Mouse (Mus musculus) intestine, embryonic 16.5 days (tissue): Measurements from ENCODE around the gene Olfr702. TPM values are rescaled to one million over a fixed set of nuclear protein-coding genes. Genes with fewer than 3 reads are reported as not detected.

Experiments used
- ATAC-seq: fragments of 200-750 bp; cut with Nextera tagmentation; 2 replicates; pipeline ENCODE4 v1.8.0; 2017; ENCODE audit warnings: moderate TSS enrichment, moderate library complexity
- H3K27ac ChIP-seq: fragments of 300-500 bp; sonication (generic); 2 replicates; pipeline ENCODE4 v1.5.1; 2014; ENCODE audit warnings: mild to moderate bottlenecking, low read length
- H3K27me3 ChIP-seq: fragments of 300-500 bp; sonication (generic); replicated peaks from 2 replicates; pipeline ENCODE4 v1.6.1; 2014; ENCODE audit warnings: low read length, control low read depth, mixed read lengths; ENCODE audit not compliant: control insufficient read depth, insufficient read depth
- H3K36me3 ChIP-seq: fragments of 300-500 bp; sonication (generic); 2 replicates; pipeline ENCODE4 v1.6.1; 2014; ENCODE audit warnings: low read length, control low read depth; ENCODE audit not compliant: control insufficient read depth, insufficient read depth
- H3K4me1 ChIP-seq: fragments of 300-500 bp; sonication (generic); 2 replicates; pipeline ENCODE4 v1.6.1; 2014; ENCODE audit warnings: low read length, control low read depth, mixed read lengths; ENCODE audit not compliant: control insufficient read depth, insufficient read depth
- H3K4me2 ChIP-seq: fragments of 300-500 bp; sonication (generic); 2 replicates; pipeline ENCODE4 v1.6.1; 2014; ENCODE audit warnings: low read depth, low read length, control low read depth
- H3K4me3 ChIP-seq: fragments of 300-500 bp; sonication (generic); 2 replicates; pipeline ENCODE4 v1.5.1; 2014; ENCODE audit warnings: mild to moderate bottlenecking, low read length
- H3K9ac ChIP-seq: fragments of 300-500 bp; sonication (generic); 2 replicates; pipeline ENCODE4 v1.6.1; 2014; ENCODE audit warnings: low read depth, low read length
- H3K9me3 ChIP-seq: fragments of 300-500 bp; sonication (generic); 2 replicates; pipeline ENCODE4 v1.6.1; 2016; ENCODE audit warnings: low read length, control low read depth; ENCODE audit not compliant: control insufficient read depth
- WGBS: fragments of 180-500 bp; shearing (Covaris S2); extraction: QIAGEN DNeasy Blood & Tissue Kit; methylation state at CpG from one replicate; pipeline ENCODE4 v1.1.7; 2014; 5-methylcytosine and 5-hydroxymethylcytosine counted together
- polyA plus RNA-seq: library from polyadenylated mRNA; unstranded; fragments of >200 nt; fragmentation: Nextera tagmentation; extraction: Ambion mirVana; gene quantifications from 2 replicates; pipeline ENCODE4 v1.2.1, GENCODE M21; 2015

Olfr702 gene
- polyA plus RNA-seq = not detected in 2 replicates

- Histone ChIP-seq H3K9ac (no peak within 1 kb of the TSS), H3K4me1 (no peaks in the 10 kb centered on the region), H3K4me3 (no peak within 1 kb of the TSS), H3K36me3 (no peaks in the 10 kb centered on the region), H3K4me2 (no peak within 1 kb of the TSS), H3K27ac (no peak within 1 kb of the TSS), H3K27me3 (no peaks in the 10 kb centered on the region), H3K9me3 (no peaks in the 10 kb centered on the region)
- no peak for ATAC-seq
Observed at GRCm38 (mm10) chr7:106833793-106834192, at the start of gene Olfr702. Gene Olfr702 (minus strand): TSS chr7:106833893.

GRCm38 (mm10) chr7:106876791-106877190, 43.1 kb upstream of the Olfr702 start, which contains the start of gene Olfr705:
Gene Olfr705 (minus strand): TSS chr7:106876891.
- Histone ChIP-seq H3K4me1 (no peaks in the 10 kb centered on the region), H3K27me3 (no peaks in the 10 kb centered on the region), H3K27ac (no peak within 1 kb of the TSS), H3K4me3 (no peak within 1 kb of the TSS), H3K9ac (no peak within 1 kb of the TSS), H3K36me3 (no peaks in the 10 kb centered on the region), H3K4me2 (no peak within 1 kb of the TSS), H3K9me3 (no peaks in the 10 kb centered on the region)
- ATAC-seq = no peak
- 81% methylated on average over 3 of the region's 3 CpGs for WGBS

DNA sequence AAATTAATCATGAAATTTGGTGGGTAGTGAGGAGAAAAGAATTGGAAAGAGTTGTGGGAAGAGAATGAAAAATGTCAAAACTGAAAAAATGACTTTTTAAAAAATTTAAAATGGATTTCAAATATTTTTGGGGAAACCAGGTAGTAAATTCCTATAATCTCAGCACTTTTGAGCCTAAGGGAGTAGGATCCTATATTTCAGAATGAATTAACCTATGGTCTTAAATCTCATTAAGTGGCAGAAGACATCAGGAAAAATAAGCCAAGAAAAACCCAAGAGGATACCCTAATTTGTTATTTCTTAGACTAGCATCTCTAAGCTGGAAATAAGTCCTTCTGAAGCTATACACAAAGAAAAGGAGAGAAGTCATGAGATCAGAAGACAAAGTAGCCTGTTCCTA, 29.2 kb upstream of the Olfr702 start, which contains the start of gene Olfr704:
Gene Olfr704, plus strand, starts transcription at position 301 of the 400 bp plus-strand sequence.
- H3K27me3 ChIP-seq = no peaks in the 10 kb centered on the region
- no peaks in the 10 kb centered on the region for H3K4me1 ChIP-seq
- no peaks in the 10 kb centered on the region for H3K9me3 ChIP-seq
- H3K4me3 ChIP-seq = no peak within 1 kb of the TSS
- no peak for ATAC-seq
- no peak within 1 kb of the TSS for H3K9ac ChIP-seq
- H3K27ac ChIP-seq = no peak within 1 kb of the TSS
- no peaks in the 10 kb centered on the region for H3K36me3 ChIP-seq
- no peak within 1 kb of the TSS for H3K4me2 ChIP-seq

DNA sequence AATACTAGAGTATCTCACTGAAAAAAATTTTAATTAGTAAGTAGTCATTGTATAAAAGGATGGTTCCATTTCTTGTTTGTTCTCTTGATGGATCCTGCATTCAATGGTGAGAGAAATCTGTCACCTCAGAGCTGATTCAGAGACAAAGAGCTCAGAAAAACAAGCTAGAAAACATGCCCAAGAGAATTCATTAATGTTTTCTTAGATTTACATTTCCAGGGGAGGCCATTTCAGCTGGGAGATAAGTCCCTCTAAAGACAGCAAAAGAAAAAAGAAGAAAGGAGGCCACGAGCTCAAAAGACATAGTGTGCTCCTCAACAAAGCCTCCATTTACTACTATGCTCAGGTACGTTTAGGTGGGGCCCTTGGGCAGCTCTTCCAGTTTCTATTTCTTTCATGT, 9.4 kb upstream of the Olfr702 start, which contains the start of gene Olfr703:
Gene Olfr703, plus strand, starts transcription at position 301 of the 400 bp plus-strand sequence.
- Histone ChIP-seq H3K9me3 (no peaks in the 10 kb centered on the region), H3K4me3 (no peak within 1 kb of the TSS), H3K4me1 (no peaks in the 10 kb centered on the region), H3K36me3 (no peaks in the 10 kb centered on the region), H3K9ac (no peak within 1 kb of the TSS), H3K27me3 (no peaks in the 10 kb centered on the region), H3K27ac (no peak within 1 kb of the TSS), H3K4me2 (no peak within 1 kb of the TSS)
- ATAC-seq = no peak
- 62% methylated on average over 2 of the region's 2 CpGs for WGBS

DNA sequence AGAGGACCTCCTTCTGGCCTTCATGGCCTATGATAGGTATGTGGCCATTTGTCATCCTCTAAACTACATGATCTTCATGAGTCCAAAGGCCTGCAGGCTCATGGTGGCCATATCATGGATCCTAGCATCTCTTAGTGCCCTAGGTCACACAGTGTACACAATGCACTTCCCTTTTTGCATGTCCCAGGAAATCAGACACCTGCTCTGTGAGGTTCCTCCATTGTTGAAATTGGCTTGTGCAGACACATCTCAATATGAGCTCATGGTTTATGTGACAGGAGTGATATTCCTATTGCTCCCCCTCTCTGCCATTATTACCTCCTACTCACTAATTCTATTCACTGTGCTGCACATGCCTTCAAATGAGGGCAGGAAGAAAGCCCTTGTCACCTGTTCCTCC, 15.3 kb downstream of the Olfr702 start:
- Histone ChIP-seq H3K27ac (no peak overlapping the region), H3K27me3 (no peaks in the 10 kb centered on the region), H3K4me2 (no peak overlapping the region), H3K9ac (no peak overlapping the region), H3K36me3 (no peaks in the 10 kb centered on the region), H3K4me3 (no peak overlapping the region), H3K4me1 (no peaks in the 10 kb centered on the region), H3K9me3 (no peaks in the 10 kb centered on the region)
- no peak for ATAC-seq

DNA sequence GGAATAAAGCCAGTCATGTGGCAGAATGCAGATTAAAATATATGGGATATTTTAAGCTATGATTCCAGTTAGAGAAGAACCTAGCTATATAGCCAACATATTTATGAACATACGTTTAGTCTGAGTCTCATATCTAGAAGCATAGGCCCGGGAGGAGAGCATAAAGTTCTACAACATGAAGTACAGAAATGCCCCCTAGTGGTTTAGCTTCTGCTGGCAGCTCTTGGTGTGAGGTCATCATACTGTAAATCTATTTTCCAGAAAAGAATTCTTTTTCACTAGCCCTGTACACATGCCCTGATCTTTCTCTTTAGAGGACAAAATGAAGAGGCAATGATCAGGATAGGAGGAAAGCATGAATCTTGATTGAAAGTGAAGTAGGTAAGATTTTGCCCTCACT, 17.9 kb downstream of the Olfr702 start:
- Histone ChIP-seq H3K9me3 (no peaks in the 10 kb centered on the region), H3K4me2 (no peak overlapping the region), H3K9ac (no peak overlapping the region), H3K4me3 (no peak overlapping the region), H3K36me3 (no peaks in the 10 kb centered on the region), H3K4me1 (no peaks in the 10 kb centered on the region), H3K27ac (no peak overlapping the region), H3K27me3 (no peaks in the 10 kb centered on the region)
- WGBS = 48% methylated on average over 2 of the region's 2 CpGs
- ATAC-seq = no peak

DNA sequence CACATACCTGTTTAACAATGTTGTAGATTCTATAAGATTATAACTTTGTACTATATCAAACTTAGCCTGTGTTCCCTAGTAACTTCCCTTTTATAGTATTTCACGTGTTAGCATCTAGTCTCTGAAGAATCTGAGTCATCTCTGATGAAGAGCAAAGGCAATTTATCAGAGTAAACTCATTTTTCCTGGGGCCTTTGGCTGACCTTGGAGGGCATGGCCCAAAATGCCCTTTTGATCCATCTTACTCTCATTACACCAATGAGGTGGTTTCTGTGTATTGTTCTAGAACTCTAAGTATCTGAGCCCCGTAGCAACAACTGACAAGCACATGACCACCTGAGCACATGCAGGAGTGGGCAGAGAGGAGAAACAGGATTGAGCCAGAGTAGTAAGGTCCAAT, 19.9 kb downstream of the Olfr702 start, which contains the start of gene Olfr701:
Gene Olfr701, plus strand, starts transcription at position 301 of the 400 bp plus-strand sequence.
- ATAC-seq = no peak
- no peaks in the 10 kb centered on the region for H3K4me1 ChIP-seq
- H3K4me3 ChIP-seq = no peak within 1 kb of the TSS
- H3K9ac ChIP-seq = no peak within 1 kb of the TSS
- H3K27me3 ChIP-seq = no peaks in the 10 kb centered on the region
- H3K9me3 ChIP-seq = no peaks in the 10 kb centered on the region
- 69% methylated on average over 2 of the region's 2 CpGs for WGBS
- no peak within 1 kb of the TSS for H3K27ac ChIP-seq
- H3K4me2 ChIP-seq = no peak within 1 kb of the TSS
- H3K36me3 ChIP-seq = no peaks in the 10 kb centered on the region

- no peak for ATAC-seq
- Histone ChIP-seq H3K4me3 (no peak within 1 kb of the TSS), H3K4me1 (no peaks in the 10 kb centered on the region), H3K36me3 (no peaks in the 10 kb centered on the region), H3K27ac (no peak within 1 kb of the TSS), H3K27me3 (no peaks in the 10 kb centered on the region), H3K9ac (no peak within 1 kb of the TSS), H3K4me2 (no peak within 1 kb of the TSS), H3K9me3 (no peaks in the 10 kb centered on the region)
- 87% methylated on average over 1 of the region's 1 CpGs for WGBS
Observed at GRCm38 (mm10) chr7:106808734-106809133, 25.0 kb downstream of the Olfr702 start, which contains the start of gene Olfr700. Gene Olfr700 (minus strand): TSS chr7:106808834.

GRCm38 (mm10) chr7:106793098-106793497, 40.6 kb downstream of the Olfr702 start, which contains the start of gene Olfr699:
Gene Olfr699 (minus strand): TSS chr7:106793198.
- ATAC-seq = no peak
- Histone ChIP-seq H3K9ac (no peak within 1 kb of the TSS), H3K36me3 (no peaks in the 10 kb centered on the region), H3K9me3 (no peaks in the 10 kb centered on the region), H3K27me3 (no peaks in the 10 kb centered on the region), H3K4me3 (no peak within 1 kb of the TSS), H3K27ac (no peak within 1 kb of the TSS), H3K4me1 (no peaks in the 10 kb centered on the region), H3K4me2 (no peak within 1 kb of the TSS)
- WGBS = 81% methylated on average over 1 of the region's 1 CpGs

- Histone ChIP-seq H3K27ac (no peak overlapping the region), H3K4me3 (no peak overlapping the region), H3K36me3 (no peaks in the 10 kb centered on the region), H3K27me3 (no peaks in the 10 kb centered on the region), H3K4me1 (no peaks in the 10 kb centered on the region), H3K9me3 (no peaks in the 10 kb centered on the region), H3K9ac (no peak overlapping the region), H3K4me2 (no peak overlapping the region)
- ATAC-seq = no peak
Observed at GRCm38 (mm10) chr7:106788330-106788729, 45.4 kb downstream of the Olfr702 start.
